Mouse (Mus musculus) activated CD4-positive, CD25-positive, alpha-beta regulatory T cell, adult 4 months (primary cell): ENCODE results near the gene Bola3. TPM values are rescaled to one million over a fixed set of nuclear protein-coding genes. Genes with fewer than 3 reads are reported as not detected.
"Not testable (repeated sequence)": the region's sequence is repeated elsewhere in the genome, so short reads cannot be mapped to it uniquely, and the experiment has no call there.

Experiments
- ATAC-seq: one replicate; pipeline ENCODE4 v1.8.0; 2017
- polyA plus RNA-seq, 2 experiments: library from polyadenylated mRNA; unstranded; fragments of 100-300 nt; shearing (Covaris generic); gene quantifications; one replicate each; pipeline ENCODE4 v1.2.1; 2017

Bola3 gene
- polyA plus RNA-seq: 10 to 100 TPM; 66.0 to 72.3 TPM

- no peak for ATAC-seq
Observed at GRCm38 (mm10) chr6:83348873-83349272, at the start of gene Bola3. TSS of gene Bola3 (plus strand) at chr6:83349147.

- no peak for ATAC-seq
Observed at GRCm38 (mm10) chr6:83300447-83301229, 48.3 kb upstream of the Bola3 start.

- ATAC-seq: no peak
Observed at GRCm38 (mm10) chr6:83301294-83301693, 47.7 kb upstream of the Bola3 start.

- ATAC-seq: no peak
Observed at GRCm38 (mm10) chr6:83302264-83302663, 46.7 kb upstream of the Bola3 start.

GRCm38 (mm10) chr6:83309017-83309416 lies 39.9 kb upstream of the Bola3 start:
- ATAC-seq: no peak

GRCm38 (mm10) chr6:83311206-83311605 lies 37.7 kb upstream of the Bola3 start:
- ATAC-seq: no peak

GRCm38 (mm10) chr6:83312021-83312420 lies 36.9 kb upstream of the Bola3 start:
- peak; percentile 20 for ATAC-seq

- ATAC-seq: peak; percentile 71
Observed at GRCm38 (mm10) chr6:83312514-83312913, 36.4 kb upstream of the Bola3 start.

- no peak for ATAC-seq
Observed at GRCm38 (mm10) chr6:83315293-83315692, 33.7 kb upstream of the Bola3 start.

GRCm38 (mm10) chr6:83316022-83316421 lies 32.9 kb upstream of the Bola3 start:
- ATAC-seq: no peak

GRCm38 (mm10) chr6:83317108-83317741 lies 31.7 kb upstream of the Bola3 start:
- ATAC-seq: peak; percentile 84

- no peak for ATAC-seq
Observed at GRCm38 (mm10) chr6:83321927-83322326, 27.0 kb upstream of the Bola3 start.

GRCm38 (mm10) chr6:83322794-83323193 lies 26.2 kb upstream of the Bola3 start:
- no peak for ATAC-seq

GRCm38 (mm10) chr6:83323652-83324419 lies 25.1 kb upstream of the Bola3 start:
- ATAC-seq: no peak

- peak; percentile 96 for ATAC-seq
Observed at GRCm38 (mm10) chr6:83325525-83326393, 23.2 kb upstream of the Bola3 start, which contains the start of the genes Mthfd2 and Mob1a. TSS of gene Mthfd2 (minus strand) at chr6:83325908. TSS of gene Mob1a (plus strand) at chr6:83326016.

- ATAC-seq: no peak
Observed at GRCm38 (mm10) chr6:83326394-83326736, 22.6 kb upstream of the Bola3 start.

- no peak for ATAC-seq
Observed at GRCm38 (mm10) chr6:83326761-83327160, 22.2 kb upstream of the Bola3 start.

- ATAC-seq: no peak
Observed at GRCm38 (mm10) chr6:83327591-83328190, 21.3 kb upstream of the Bola3 start.

GRCm38 (mm10) chr6:83341387-83341786 lies 7.6 kb upstream of the Bola3 start:
- no peak for ATAC-seq

- ATAC-seq: no peak
Observed at GRCm38 (mm10) chr6:83342957-83343356, 6.0 kb upstream of the Bola3 start.

- not testable (repeated sequence) for ATAC-seq
Observed at GRCm38 (mm10) chr6:83345285-83345684, 3.7 kb upstream of the Bola3 start.

- no peak for ATAC-seq
Observed at GRCm38 (mm10) chr6:83347916-83348315, 1.0 kb upstream of the Bola3 start.
